Mouse (Mus musculus) gastrocnemius, postnatal 10 days (tissue): ENCODE data around the gene Frs3. TPM values are rescaled to one million over a fixed set of nuclear protein-coding genes. Genes with fewer than 3 reads are reported as not detected.

Experiments used
- DNase-seq: peaks from one replicate; pipeline ENCODE4 v3.0.0; 2021; ENCODE audit warnings: mixed read lengths
- total RNA-seq, 2 experiments: library from RNA; stranded (reverse); gene quantifications; 2 replicates each; pipeline ENCODE4 v1.2.3; 2021

Frs3 gene
- total RNA-seq, 2 experiments from 2014 or later: 3.5 to 3.9 TPM

DNA sequence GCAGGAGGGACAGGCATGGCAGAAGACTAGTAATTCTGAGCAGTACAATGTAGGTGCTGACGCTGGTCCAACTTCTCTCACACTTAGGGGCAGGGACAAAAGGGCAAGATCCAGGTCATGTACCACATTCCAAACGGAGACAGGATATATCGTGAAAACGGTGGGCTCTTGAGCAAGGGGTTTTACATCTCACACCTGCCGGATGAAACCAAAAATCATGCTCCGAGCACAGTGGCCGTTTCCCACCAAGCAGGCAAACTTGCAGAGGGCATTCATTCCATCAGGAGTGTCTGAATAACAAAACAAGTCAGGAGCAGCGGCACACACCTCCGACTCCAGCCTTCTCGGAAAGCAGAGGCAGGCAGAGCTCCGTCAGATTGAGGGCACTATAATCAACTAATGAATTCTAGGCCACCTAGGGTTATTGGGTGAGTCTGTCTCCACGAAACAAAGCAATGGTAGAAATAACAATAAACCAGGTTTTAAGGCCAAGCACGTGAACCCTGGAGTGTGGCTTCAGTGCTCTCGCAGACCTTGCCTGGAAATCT is 46.8 kb downstream of the Frs3 start:
- no peak for DNase-seq

GRCm38 (mm10) chr17:47736856-47737255 is 48.0 kb downstream of the Frs3 start, which contains the start of gene Tfeb:
Gene Tfeb (plus strand): TSS chr17:47737030.
- peak; percentile 100 for DNase-seq

DNA sequence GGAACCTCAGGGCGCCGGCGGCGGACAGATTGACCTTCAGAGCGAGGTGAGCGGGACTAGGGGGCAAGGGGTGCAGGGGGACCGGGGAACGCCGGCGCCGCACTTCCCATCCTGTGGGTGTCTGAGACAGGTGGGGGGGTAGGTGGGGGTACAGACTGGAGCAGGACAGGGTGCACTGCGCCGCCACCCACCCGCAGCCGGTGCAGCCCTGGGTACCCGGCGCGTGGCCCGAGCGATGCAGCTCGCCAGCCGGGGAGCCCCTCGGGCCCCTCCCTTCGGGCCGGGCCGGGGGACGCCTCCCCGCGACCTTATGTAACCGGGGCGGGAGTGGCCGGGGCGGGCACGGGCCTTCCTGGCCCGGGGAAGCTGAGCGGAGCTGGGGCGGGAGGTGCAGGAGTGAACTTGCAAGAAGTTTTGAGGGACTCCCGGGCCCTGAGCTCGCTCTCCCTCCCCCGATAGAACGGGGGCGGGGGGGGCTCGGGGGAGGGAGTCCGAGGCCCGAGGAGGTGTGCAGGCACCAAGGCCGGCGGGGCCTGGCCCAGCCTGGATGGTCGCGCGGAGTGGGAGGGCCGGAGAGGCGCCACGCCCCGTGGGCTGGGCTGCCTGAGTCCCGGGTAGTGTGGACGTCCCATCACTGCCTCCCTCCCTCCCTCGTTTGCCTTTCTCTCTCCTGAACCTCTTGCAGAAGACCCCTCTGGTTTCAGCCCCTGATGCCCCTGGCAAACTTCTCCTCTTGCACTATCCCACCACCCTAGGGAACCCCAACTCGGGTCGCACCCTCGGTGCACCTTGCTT is 48.6 kb downstream of the Frs3 start:
- DNase-seq: peak; percentile 89

DNA sequence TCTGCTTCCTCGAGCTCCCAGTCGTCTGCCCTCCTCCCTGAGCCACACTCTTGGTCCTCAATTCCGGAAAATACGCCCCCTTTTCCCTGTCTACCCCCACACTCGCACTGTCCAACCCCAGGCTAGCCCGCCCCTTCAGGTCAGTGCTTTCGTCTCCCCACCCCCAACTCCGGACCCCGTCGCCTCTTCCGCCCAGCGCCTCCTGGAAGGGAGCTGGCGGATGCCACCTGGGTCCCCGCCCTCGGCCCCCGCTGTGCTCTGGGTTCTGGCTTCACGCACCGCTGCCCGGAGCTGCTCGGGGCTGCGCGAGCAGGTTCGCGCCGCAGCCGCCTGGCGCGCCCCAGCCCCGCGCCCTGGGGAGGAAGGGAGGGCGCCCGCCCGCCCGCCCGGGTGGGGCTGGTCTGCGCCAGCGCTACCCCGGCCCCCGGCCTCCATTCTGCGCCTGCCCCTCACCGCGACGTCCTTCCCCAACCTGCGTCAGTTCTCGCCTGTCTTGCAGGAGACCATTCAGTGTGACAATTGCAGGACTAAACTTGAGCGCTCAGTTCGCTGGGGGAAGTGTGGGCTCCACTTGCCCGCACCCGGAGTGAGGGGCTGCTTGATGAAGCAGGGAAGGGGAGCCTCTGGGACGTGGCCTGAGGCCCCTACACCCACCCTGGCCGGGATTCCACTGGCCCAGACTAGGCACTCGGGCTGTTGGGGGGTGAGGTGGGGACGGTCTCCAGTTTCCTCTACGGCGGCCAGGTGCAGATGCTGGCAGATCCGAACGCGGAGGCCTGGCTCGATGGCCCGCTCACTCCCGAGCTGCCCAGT is 49.4 kb downstream of the Frs3 start:
- peak; percentile 68 for DNase-seq

DNA sequence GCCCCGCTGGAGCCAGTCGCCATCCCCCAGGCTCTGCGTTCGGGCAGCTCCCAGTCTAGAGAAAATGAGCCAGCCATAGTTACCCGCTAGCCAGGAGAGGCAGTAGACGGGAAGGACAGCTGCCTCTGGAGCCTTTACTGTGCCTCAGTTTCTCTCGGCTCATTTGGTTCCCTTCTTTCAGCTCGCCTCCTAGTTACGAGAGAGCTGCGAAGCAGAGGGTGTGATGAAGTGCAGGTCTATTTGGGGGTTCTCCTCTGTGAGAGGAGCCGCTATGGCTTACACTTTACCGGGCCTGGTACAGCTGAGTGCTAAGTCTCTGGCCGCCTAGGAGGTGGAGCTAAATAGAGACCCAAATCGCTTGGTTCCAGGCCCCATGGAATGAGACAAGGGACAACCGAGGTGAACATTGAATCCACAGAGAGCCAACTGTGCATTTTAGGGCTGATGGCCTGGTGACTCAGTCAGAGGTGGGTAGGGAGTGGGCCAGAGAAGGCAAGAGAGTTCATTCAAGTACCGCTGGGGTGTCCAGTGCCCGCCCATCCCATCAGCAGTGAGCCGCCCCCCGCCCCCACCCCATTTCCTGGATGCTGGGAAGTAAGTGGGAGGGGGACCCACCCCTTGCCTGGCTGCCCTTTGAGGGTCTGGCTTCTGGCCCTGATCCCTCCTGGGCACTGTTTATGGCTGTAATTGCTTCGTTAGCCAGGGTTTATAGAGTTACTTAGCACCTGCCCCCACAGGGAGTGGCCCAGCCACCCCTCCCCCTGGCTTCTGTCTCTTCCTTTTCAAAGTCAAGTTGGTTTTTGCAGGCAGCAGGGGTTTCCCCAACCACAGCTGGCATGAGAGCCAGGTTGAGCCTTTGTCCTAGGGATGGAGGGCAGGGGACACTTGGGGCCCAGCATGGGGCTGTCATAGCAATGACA is 50.3 kb downstream of the Frs3 start:
- DNase-seq: no peak

DNA sequence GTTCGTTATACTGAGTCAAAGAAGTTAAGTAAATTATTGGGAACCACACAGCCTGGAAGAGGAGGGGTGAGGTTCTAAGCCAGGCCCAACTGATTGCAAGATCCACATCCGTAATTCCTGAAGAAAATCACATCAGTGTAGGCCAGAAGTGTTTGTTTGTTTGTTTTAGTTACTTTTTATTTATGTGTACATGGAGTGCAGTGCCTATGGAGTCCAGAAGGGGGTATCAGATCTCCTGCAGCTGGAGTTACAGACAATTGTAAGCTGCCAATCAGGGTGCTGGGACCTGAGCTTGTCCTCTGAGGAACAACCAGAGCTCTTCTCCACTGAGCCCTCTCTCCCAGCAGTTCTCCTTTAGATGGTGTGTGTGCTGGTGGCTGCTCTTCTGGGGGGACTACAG is 51.4 kb downstream of the Frs3 start:
- no peak for DNase-seq

DNA sequence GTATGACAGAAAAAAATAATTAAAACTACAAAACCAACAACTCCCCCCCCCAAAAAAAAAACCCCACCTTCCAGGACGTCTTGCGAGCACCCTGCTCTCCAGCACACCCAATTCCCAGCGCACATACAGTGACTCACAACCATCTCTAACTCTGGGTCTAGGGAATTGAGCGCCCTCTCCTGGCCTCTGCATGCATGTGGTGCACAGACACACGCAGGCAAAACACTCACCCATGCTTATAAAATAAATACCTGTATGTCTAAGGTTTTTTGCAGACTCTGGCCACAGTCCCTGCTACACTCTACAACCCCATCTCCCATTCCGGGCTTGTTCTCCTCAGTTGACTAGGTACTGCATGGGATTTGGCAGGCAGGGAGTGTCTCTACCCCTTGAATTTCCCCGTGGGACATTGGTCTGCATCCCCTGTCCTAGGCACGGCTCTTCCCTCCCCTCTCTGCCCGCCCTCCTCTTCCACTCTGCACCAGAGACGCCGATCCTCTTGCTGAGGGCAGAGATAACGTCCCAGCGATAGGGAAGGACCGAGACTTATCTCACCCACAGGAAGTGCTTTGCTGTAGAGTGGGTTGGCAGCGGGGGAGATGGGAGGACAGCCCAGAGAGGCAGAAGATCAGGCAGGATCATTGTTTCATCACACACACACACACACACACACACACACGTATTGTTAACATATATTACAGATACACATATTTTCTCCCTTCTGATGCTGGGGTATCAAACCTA is 54.3 kb downstream of the Frs3 start:
- DNase-seq: no peak

DNA sequence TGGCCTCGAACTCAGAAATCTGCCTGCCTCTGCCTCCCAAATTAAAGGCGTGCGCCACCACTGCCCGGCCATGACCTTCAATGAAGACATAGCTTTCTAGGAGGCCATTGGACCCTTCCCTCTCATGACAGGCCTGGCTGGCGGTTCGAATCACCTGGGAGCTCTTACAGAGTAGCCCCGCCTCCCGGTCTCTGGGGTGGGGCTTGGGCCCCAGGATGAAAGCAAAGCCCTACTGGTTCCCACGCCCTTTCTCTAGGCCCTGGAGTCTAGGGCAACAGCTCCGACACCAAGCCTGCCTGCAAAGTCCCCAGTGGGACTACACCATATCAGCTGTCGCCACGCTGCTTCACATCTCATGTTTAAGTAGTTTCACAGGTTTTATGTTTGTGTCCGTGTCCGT is 55.3 kb downstream of the Frs3 start:
- no peak for DNase-seq

GRCm38 (mm10) chr17:47744746-47745368 is 56.0 kb downstream of the Frs3 start:
- DNase-seq: no peak

DNA sequence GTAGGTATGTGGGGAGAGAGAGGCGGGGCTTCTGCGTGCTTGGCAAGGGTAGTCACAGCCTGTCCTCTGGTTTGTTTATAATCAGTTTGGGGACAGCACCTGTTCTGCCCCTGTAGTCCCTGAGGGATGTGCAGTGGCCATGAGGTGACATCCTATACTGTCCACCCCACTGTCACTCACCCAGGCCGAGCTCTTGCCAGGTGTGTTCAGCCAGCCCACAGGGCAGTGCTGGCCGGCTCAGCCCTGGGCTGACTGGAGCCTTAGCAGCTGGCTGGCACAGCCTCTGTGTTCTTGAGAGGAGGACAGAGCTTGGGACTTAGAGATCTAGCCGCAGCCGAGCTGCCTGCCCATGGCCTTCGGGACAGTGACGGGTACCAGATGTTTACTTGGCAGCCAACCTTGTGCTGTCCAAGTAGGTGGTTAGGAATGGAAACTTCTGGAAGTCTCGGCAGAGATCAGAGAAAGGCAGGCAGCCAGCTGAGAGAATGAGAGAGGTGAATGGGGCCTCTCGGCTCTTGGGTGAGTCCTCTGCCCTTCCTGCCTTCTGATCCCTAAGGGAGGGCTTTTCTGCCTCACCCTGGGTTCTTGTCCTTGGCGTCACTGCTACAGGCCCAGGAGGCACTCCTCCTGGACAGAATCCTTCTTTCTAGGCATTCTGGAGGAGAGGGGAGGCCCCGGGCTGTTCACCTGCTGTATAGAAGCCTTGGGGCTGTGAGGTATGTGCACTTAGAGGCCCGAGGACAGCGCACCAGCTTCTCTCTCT is 60.1 kb downstream of the Frs3 start:
- peak; percentile 59 for DNase-seq

- DNase-seq: no peak
These were observed 60.8 kb downstream of the Frs3 start for GRCm38 (mm10) chr17:47749626-47750025.

- DNase-seq: no peak
These were observed 61.3 kb downstream of the Frs3 start for GRCm38 (mm10) chr17:47750101-47750500.

- no peak for DNase-seq
These were observed 63.0 kb downstream of the Frs3 start for GRCm38 (mm10) chr17:47751811-47752210.

DNA sequence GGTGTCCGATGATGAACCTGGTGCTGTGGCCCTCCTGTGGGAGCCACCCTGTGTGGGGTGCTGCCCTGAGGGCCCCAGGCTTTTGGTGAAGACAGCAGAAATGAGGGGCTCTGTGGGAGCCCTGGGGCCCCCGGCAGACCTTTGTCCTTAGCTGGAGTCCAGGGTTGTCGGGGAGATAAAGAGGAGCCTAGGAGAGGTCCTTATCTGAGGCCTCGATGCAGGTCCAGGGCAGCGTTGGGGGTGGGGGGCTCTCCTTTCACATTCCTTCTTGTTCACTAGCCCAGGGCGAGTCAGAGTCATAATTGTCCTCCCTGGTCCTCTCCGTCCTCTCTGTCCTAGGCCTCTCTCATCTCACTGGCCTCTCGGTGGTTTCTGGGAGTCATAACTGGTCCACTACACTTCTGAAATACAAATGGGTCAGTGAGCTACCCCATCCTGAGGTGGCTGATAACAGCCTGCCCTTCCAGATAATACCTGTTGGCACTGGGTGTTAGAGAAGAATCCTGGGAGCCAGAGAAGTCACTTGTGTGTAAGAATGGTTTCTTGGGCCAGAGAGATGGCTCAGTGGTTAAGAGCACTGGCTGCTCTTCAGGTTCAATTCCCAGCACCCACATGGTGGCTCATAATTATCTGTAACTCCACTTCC is 64.4 kb downstream of the Frs3 start:
- DNase-seq: no peak

Other genes with a start within 250 kb of the Frs3 start
- gene Taf8, start 186.7 kb upstream of the Frs3 start, total RNA-seq: 10 to 100 TPM in 1 of 2 experiments, 1 to 10 TPM in 1; 9.8 to 10.2 TPM
- gene Ccnd3, start 184.0 kb upstream of the Frs3 start, total RNA-seq: 100 to 1,000 TPM in 1 of 2 experiments, 10 to 100 TPM in 1; 95.5 to 120 TPM
- 10 to 100 TPM; 13.0 TPM for gene Bysl, start 77.5 kb upstream of the Frs3 start, total RNA-seq
- 10 to 100 TPM; 14.7 to 15.5 TPM for gene Med20, start 77.4 kb upstream of the Frs3 start, total RNA-seq
- 1 to 10 TPM; 1.8 to 2.1 TPM for gene Gm20517, start 77.4 kb upstream of the Frs3 start, total RNA-seq
- gene Usp49, start 58.3 kb upstream of the Frs3 start, total RNA-seq: 1 to 10 TPM; 4.6 to 4.9 TPM
- gene Tomm6, start 644 bp upstream of the Frs3 start, total RNA-seq: 100 to 1,000 TPM; 175 to 181 TPM
- gene Gm21981, start 5.4 kb downstream of the Frs3 start, total RNA-seq: under 1 TPM; 0.68 to 0.88 TPM
- gene Prickle4, start 5.7 kb downstream of the Frs3 start, total RNA-seq: under 1 TPM in 1 of 2 experiments, not detected in 1; 0.70 TPM
- not detected for gene Pgc, start 37.8 kb downstream of the Frs3 start, total RNA-seq
- 10 to 100 TPM; 67.9 to 70.7 TPM for gene Tfeb, start 48.0 kb downstream of the Frs3 start, total RNA-seq
- gene Mdfi, start 145.7 kb downstream of the Frs3 start, total RNA-seq: 10 to 100 TPM in 1 of 2 experiments, 1 to 10 TPM in 1; 7.2 to 10.0 TPM
- gene Foxp4, start 235.6 kb downstream of the Frs3 start, total RNA-seq: 10 to 100 TPM; 10.2 to 16.1 TPM